Mouse (Mus musculus) kidney, postnatal 0 days (tissue): ENCODE measurements around the gene Lrig1. TPM values are rescaled to one million over a fixed set of nuclear protein-coding genes. Genes with fewer than 3 reads are reported as not detected.

Experiments
- ATAC-seq: fragments of 200-750 bp; cut with Nextera tagmentation; replicated peaks from 2 replicates; pipeline ENCODE4 v1.8.0; 2017; ENCODE audit warnings: low read depth, moderate number of reproducible peaks, moderate TSS enrichment, moderate library complexity; ENCODE audit not compliant: low FRiP score
- DNase-seq: peaks from one replicate; pipeline ENCODE4 v3.0.0-alpha.2; 2016; ENCODE audit warnings: low spot score
- H3K27ac ChIP-seq: fragments of 300-500 bp; sonication (generic); 2 replicates; pipeline ENCODE4 v1.5.1; 2014; ENCODE audit warnings: mild to moderate bottlenecking
- H3K27me3 ChIP-seq: fragments of 300-500 bp; sonication (generic); 2 replicates; pipeline ENCODE4 v1.6.1; 2014; ENCODE audit warnings: low read length, mixed read lengths; ENCODE audit not compliant: insufficient read depth
- H3K36me3 ChIP-seq: fragments of 300-500 bp; sonication (generic); 2 replicates; pipeline ENCODE4 v1.6.1; 2014; ENCODE audit warnings: low read length, mixed read lengths; ENCODE audit not compliant: insufficient read depth
- H3K4me1 ChIP-seq: fragments of 300-500 bp; sonication (generic); replicated peaks from 2 replicates; pipeline ENCODE4 v1.6.1; 2014; ENCODE audit warnings: antibody characterized with exemption, low read length, mixed read lengths; ENCODE audit not compliant: insufficient read depth
- H3K4me2 ChIP-seq: fragments of 300-500 bp; sonication (generic); 2 replicates; pipeline ENCODE4 v1.6.1; 2014; ENCODE audit warnings: mild to moderate bottlenecking, low read length, moderate library complexity, mixed read lengths
- H3K4me3 ChIP-seq: fragments of 300-500 bp; sonication (generic); replicated peaks from 2 replicates; pipeline ENCODE4 v1.5.1; 2014; ENCODE audit warnings: low read depth, low read length
- H3K9ac ChIP-seq: fragments of 300-500 bp; sonication (generic); 2 replicates; pipeline ENCODE4 v1.6.1; 2014; ENCODE audit warnings: low read depth, low read length
- H3K9me3 ChIP-seq: fragments of 300-500 bp; sonication (generic); replicated peaks from 2 replicates; pipeline ENCODE4 v1.6.1; 2016; ENCODE audit warnings: low read length, inconsistent platforms, mixed read lengths
- CTCF ChIP-seq: IDR thresholded peaks from 2 replicates; pipeline ENCODE4 v1.5.1; 2016; ENCODE audit warnings: antibody characterized with exemption, low read depth, mild to moderate bottlenecking, moderate library complexity
- WGBS: fragments of 180-500 bp; shearing (Covaris S2); extraction: QIAGEN DNeasy Blood & Tissue Kit; methylation state at CpG from one replicate; pipeline ENCODE4 v1.1.7; 2014; 5-methylcytosine and 5-hydroxymethylcytosine counted together
- polyA plus RNA-seq: library from polyadenylated mRNA; unstranded; fragments of >200 nt; fragmentation: Nextera tagmentation; extraction: Ambion mirVana; gene quantifications from 2 replicates; pipeline ENCODE4 v1.2.1, GENCODE M21; 2015

Lrig1 gene
- polyA plus RNA-seq, 1 experiment from 2014 or later, result 8.3 TPM

- H3K4me3 ChIP-seq, result no peak overlapping the region
- no peak overlapping the region for H3K4me2 ChIP-seq
- no peak overlapping the region for H3K9ac ChIP-seq
- H3K36me3 ChIP-seq, result no peaks in the 10 kb centered on the region
- peaks cover 5% of the 10 kb centered on the region; the same call in 1 of the 2 replicates for H3K4me1 ChIP-seq
- H3K9me3 ChIP-seq, result no peaks in the 10 kb centered on the region
- no peaks in the 10 kb centered on the region for H3K27me3 ChIP-seq
- DNase-seq (no peak), ATAC-seq (no peak)
- H3K27ac ChIP-seq, result no peak overlapping the region
- 92% methylated on average over 13 of the region's 13 CpGs for WGBS
- no peak for TF ChIP-seq CTCF
These were observed 100.9 kb downstream of the Lrig1 start for GRCm38 (mm10) chr6:94599016-94599415.

GRCm38 (mm10) chr6:94598421-94598820 lies 101.5 kb downstream of the Lrig1 start:
- Histone ChIP-seq H3K27ac (no peak overlapping the region), H3K9me3 (no peaks in the 10 kb centered on the region), H3K4me2 (no peak overlapping the region), H3K4me3 (no peak overlapping the region), H3K36me3 (no peaks in the 10 kb centered on the region), H3K9ac (no peak overlapping the region), H3K27me3 (no peaks in the 10 kb centered on the region), H3K4me1 (peaks cover 5% of the 10 kb centered on the region; the same call in 1 of the 2 replicates)
- no peak for TF ChIP-seq CTCF
- 80% methylated on average over 12 of the region's 12 CpGs for WGBS
- DNase-seq, result no peak
- no peak for ATAC-seq

- Histone ChIP-seq H3K27me3 (no peaks in the 10 kb centered on the region), H3K9me3 (no peaks in the 10 kb centered on the region), H3K36me3 (no peaks in the 10 kb centered on the region), H3K4me1 (peaks cover 5% of the 10 kb centered on the region), H3K27ac (no peak overlapping the region), H3K9ac (no peak overlapping the region), H3K4me2 (no peak overlapping the region), H3K4me3 (no peak overlapping the region)
- TF ChIP-seq CTCF, result peak; percentile 49
- 76% methylated on average over 10 of the region's 10 CpGs for WGBS
- no peak for ATAC-seq
- DNase-seq, result no peak
These were observed 103.0 kb downstream of the Lrig1 start for GRCm38 (mm10) chr6:94596761-94597485.

- no peak overlapping the region for H3K27ac ChIP-seq
These were observed 103.8 kb downstream of the Lrig1 start for GRCm38 (mm10) chr6:94596051-94596760.

GRCm38 (mm10) chr6:94595206-94595605 lies 104.8 kb downstream of the Lrig1 start:
- Histone ChIP-seq H3K27me3 (no peaks in the 10 kb centered on the region), H3K4me2 (no peak overlapping the region), H3K4me3 (no peak overlapping the region), H3K36me3 (no peaks in the 10 kb centered on the region), H3K9me3 (no peaks in the 10 kb centered on the region), H3K27ac (no peak overlapping the region), H3K4me1 (no peaks in the 10 kb centered on the region; the same call in 1 of the 2 replicates), H3K9ac (no peak overlapping the region)
- ATAC-seq, result no peak
- DNase-seq, result no peak
- 68% methylated on average over 5 of the region's 5 CpGs for WGBS
- TF ChIP-seq CTCF, result no peak

More at GRCm38 (mm10) chr6:94596051-94596760, 103.8 kb downstream of the Lrig1 start:
- Histone ChIP-seq H3K4me3 (no peak overlapping the region), H3K9me3 (no peaks in the 10 kb centered on the region), H3K4me2 (no peak overlapping the region), H3K36me3 (no peaks in the 10 kb centered on the region), H3K27me3 (no peaks in the 10 kb centered on the region), H3K4me1 (peaks cover under 1% of the 10 kb centered on the region; the same call in 1 of the 2 replicates), H3K9ac (no peak overlapping the region)
- WGBS, result 85% methylated on average over 14 of the region's 14 CpGs
- DNase-seq, result peak; percentile 31
- TF ChIP-seq CTCF, result no peak
- ATAC-seq, result no peak

- Histone ChIP-seq H3K27ac (no peak overlapping the region), H3K4me2 (no peak overlapping the region), H3K4me1 (no peaks in the 10 kb centered on the region; the same call in 1 of the 2 replicates), H3K9me3 (no peaks in the 10 kb centered on the region), H3K36me3 (no peaks in the 10 kb centered on the region), H3K9ac (no peak overlapping the region), H3K4me3 (no peak overlapping the region), H3K27me3 (no peaks in the 10 kb centered on the region)
- WGBS, result 63% methylated on average over 11 of the region's 11 CpGs
- no peak for TF ChIP-seq CTCF
- no peak for ATAC-seq
- no peak for DNase-seq
These were observed 105.2 kb downstream of the Lrig1 start for GRCm38 (mm10) chr6:94594711-94595110.
